ENCODE assay signal across 8 mouse cellular contexts in the genomic region with DNA sequence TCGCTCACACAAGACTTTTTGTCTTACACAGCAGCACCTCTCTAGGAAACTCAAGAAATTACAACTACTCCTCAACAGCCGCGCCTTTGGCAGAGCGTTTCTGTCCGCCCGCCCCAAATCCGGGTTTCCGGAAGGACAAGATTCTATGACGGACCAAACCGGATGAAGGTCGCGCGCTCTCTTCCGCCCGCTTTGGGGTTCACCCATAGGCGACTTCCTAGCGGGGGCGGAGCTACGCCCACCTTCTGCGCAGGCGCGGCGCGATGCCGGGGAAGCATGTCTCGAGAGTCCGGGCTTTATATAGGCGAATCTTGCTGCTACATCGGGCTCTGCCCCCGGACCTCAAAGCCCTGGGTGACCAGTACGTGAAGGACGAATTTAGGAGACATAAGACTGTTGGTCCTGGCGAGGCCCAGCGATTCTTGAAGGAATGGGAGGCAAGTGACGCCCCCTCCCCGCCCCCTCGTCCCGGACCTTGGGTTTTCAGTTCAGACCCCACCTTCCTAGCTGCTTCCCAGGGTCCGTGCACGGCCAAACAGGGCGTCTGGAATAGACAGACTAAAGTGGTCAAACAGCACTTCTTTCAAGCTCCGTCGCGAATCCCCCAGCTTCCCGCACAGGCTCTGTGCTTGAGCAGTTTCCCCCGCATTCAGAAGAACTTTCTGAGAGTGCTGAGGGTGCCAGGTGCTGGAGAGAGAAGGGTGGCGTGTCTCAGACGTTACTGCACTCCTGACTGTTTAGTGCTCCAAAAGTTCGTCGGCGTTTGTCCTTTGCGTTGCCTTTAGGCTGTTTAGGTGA. TPM values are rescaled to one million over a fixed set of nuclear protein-coding genes. Genes with fewer than 3 reads are reported as not detected.
DNase-seq lines count a peak whose midpoint lies in the region; ATAC-seq lines count a peak whose summit lies in the region.

Sdhaf3 (plus strand) TSS at position 241 of the 798 bp plus-strand sequence.

- H3K27me3 ChIP-seq in heart, embryonic 13.5 days (replicated peaks), result peaks cover 9% of the 10 kb centered on the region; the same call in 1 of the 2 replicates
- H3K27me3 ChIP-seq in liver, embryonic 12.5 days (replicated peaks), result no peaks in the 10 kb centered on the region; the same call in 1 of the 2 replicates
- no peaks in the 10 kb centered on the region for H3K27me3 ChIP-seq in stomach, embryonic 15.5 days (replicated peaks)

- peak within 1 kb of the TSS; percentile 89 for H3K9ac ChIP-seq in heart, embryonic 13.5 days
- H3K9ac ChIP-seq in liver, embryonic 12.5 days, result peak within 1 kb of the TSS; percentile 78
- peak within 1 kb of the TSS; percentile 58 for H3K9ac ChIP-seq in stomach, embryonic 15.5 days

- H3K4me3 ChIP-seq in brown adipose tissue, adult 24 weeks (ENCODE audit: insufficient read depth, low read depth, low read length), result peak within 1 kb of the TSS; percentile 91
- H3K4me3 ChIP-seq in heart, embryonic 13.5 days, result peak within 1 kb of the TSS; percentile 74
- H3K4me3 ChIP-seq in liver, embryonic 12.5 days, result peak within 1 kb of the TSS; percentile 72
- peak within 1 kb of the TSS; percentile 72 for H3K4me3 ChIP-seq in stomach, embryonic 15.5 days (replicated peaks)

- no peaks in the 10 kb centered on the region for H3K36me3 ChIP-seq in heart, embryonic 13.5 days
- no peaks in the 10 kb centered on the region for H3K36me3 ChIP-seq in liver, embryonic 12.5 days
- no peaks in the 10 kb centered on the region for H3K36me3 ChIP-seq in stomach, embryonic 15.5 days

- H3K9me3 ChIP-seq in heart, embryonic 13.5 days, result no peaks in the 10 kb centered on the region
- no peaks in the 10 kb centered on the region for H3K9me3 ChIP-seq in liver, embryonic 12.5 days (replicated peaks)
- H3K9me3 ChIP-seq in stomach, embryonic 15.5 days, result no peaks in the 10 kb centered on the region

- peak within 1 kb of the TSS; percentile 48 for H3K27ac ChIP-seq in brown adipose tissue, adult 24 weeks (replicated peaks; ENCODE audit: low read depth, low read length)
- H3K27ac ChIP-seq in heart, embryonic 13.5 days (replicated peaks), result peak within 1 kb of the TSS; percentile 81
- peak within 1 kb of the TSS; percentile 63 for H3K27ac ChIP-seq in liver, embryonic 12.5 days
- peak within 1 kb of the TSS; percentile 78 for H3K27ac ChIP-seq in stomach, embryonic 15.5 days

- H3K4me2 ChIP-seq in heart, embryonic 13.5 days, result peak within 1 kb of the TSS; percentile 83
- H3K4me2 ChIP-seq in liver, embryonic 12.5 days, result peak within 1 kb of the TSS; percentile 83
- H3K4me2 ChIP-seq in stomach, embryonic 15.5 days, result peak within 1 kb of the TSS; percentile 74

- peaks cover 2% of the 10 kb centered on the region; the same call in 1 of the 2 replicates for H3K4me1 ChIP-seq in brown adipose tissue, adult 24 weeks (ENCODE audit: control insufficient read depth, insufficient read depth, insufficient read length, low read length)
- peaks cover 5% of the 10 kb centered on the region for H3K4me1 ChIP-seq in heart, embryonic 13.5 days
- peaks cover 4% of the 10 kb centered on the region; the same call in 1 of the 2 replicates for H3K4me1 ChIP-seq in liver, embryonic 12.5 days
- no peaks in the 10 kb centered on the region for H3K4me1 ChIP-seq in stomach, embryonic 15.5 days

- under 1% methylated on average over 52 of the region's 52 CpGs for WGBS in heart, embryonic 13.5 days
- under 1% methylated on average over 52 of the region's 52 CpGs for WGBS in liver, embryonic 12.5 days (ENCODE audit: insufficient replicate concordance)
- under 1% methylated on average over 52 of the region's 52 CpGs for WGBS in stomach, embryonic 15.5 days

- peak; percentile 91 for ATAC-seq in heart, embryonic 13.5 days (ENCODE audit: extremely low read depth, insufficient number of reproducible peaks, low FRiP score, low TSS enrichment)
- ATAC-seq in liver, embryonic 12.5 days, result peak; percentile 98
- ATAC-seq in stomach, embryonic 15.5 days (ENCODE audit: insufficient read depth, low FRiP score, low read depth), result peak; percentile 98

- DNase-seq in CD4-positive, CD25-positive, alpha-beta regulatory T cell, adult 2 months (ENCODE audit: low read depth, low spot score), result peak; percentile 98
- DNase-seq in fat pad, adult 2 months (ENCODE audit: extremely low read depth, low read depth, low spot score), result peak; percentile 47
- DNase-seq in kidney, postnatal 10 days, result peak; percentile 96
- peak; percentile 91 to 95 for DNase-seq in natural killer cell, adult 2 months (ENCODE audit: low spot score in 2 of 2)

RNA-seq across cellular contexts. Expression of gene Sdhaf3, which starts in this region (rescaled TPM):
- 9.9 and 12.8 TPM in 2 replicates for polyA plus RNA-seq in brown adipose tissue, adult 24 weeks (2012; ENCODE audit: insufficient read depth, insufficient read length, missing spikeins)
- polyA plus RNA-seq in heart, embryonic 13.5 days (2015; fragmentation: Nextera tagmentation; extraction: Ambion mirVana), result 4.6 and 5.0 TPM in 2 replicates
- 3.2 and 3.7 TPM in 2 replicates for polyA plus RNA-seq in liver, embryonic 12.5 days (2016; fragmentation: Nextera tagmentation; extraction: Ambion mirVana)
- 4.7 and 5.7 TPM in 2 replicates for polyA plus RNA-seq in stomach, embryonic 15.5 days (2015; fragmentation: Nextera tagmentation; extraction: Ambion mirVana)

Comparison
In these comparisons a context has a peak if more than half of its experiments do, and no peak if none do; other contexts are left out.
1. Peak in every context shown above with its lines: DNase-seq, ATAC-seq, H3K4me3 ChIP-seq and H3K27ac ChIP-seq.
2. DNase-seq: peak in every context shown above with its lines; median percentile 98 in CD4-positive, CD25-positive, alpha-beta regulatory T cell, adult 2 months; 96 in kidney, postnatal 10 days; 93 in natural killer cell, adult 2 months; 47 in fat pad, adult 2 months.